Mouse (Mus musculus): ENCODE data around the gene Hps4.

Hps4 gene

DNA sequence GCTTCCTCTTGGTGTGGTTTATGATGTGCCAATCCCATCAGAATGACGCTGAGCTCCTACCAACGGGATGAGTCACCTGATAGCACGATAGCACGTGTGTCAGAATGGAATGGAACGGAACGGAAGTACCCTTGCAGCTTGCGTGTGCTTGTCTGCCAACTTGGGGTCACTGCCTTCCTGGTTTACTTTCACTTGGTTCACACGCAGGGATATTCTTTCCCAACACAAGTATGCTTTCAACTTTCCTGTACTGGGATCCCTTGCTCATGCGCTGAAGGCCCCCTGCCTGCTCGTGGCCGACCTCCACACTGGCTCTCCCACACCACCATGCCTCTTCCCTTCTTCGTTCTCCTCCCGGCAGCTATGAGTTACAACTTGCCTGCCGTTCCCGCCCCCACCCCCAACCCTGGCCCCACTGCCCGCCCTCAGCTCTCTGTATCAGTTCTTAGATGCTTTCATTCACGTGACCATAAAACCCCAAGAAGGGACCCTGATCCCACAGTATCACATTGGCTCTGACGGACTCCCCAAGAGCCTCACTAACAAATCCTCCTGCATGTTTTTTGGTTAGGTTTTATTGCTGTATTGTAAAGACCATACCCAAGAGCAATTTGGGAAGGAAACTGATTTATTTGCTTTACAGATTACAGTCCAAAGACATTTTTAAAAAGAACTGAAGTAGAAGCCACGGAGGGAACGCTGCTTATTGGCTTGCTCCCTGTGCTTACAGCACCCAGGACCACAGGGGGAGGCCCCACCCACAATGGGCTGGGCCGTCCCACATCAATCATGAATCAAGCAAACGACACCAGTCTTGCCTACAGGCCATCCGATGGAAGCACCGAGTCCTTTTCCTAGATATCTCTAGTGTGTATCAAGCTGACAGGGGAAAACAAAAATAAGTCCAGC, 18.0 kb upstream of the Hps4 start:
- peak; percentile 59 for DNase-seq (ENCODE audit: low spot score)

DNA sequence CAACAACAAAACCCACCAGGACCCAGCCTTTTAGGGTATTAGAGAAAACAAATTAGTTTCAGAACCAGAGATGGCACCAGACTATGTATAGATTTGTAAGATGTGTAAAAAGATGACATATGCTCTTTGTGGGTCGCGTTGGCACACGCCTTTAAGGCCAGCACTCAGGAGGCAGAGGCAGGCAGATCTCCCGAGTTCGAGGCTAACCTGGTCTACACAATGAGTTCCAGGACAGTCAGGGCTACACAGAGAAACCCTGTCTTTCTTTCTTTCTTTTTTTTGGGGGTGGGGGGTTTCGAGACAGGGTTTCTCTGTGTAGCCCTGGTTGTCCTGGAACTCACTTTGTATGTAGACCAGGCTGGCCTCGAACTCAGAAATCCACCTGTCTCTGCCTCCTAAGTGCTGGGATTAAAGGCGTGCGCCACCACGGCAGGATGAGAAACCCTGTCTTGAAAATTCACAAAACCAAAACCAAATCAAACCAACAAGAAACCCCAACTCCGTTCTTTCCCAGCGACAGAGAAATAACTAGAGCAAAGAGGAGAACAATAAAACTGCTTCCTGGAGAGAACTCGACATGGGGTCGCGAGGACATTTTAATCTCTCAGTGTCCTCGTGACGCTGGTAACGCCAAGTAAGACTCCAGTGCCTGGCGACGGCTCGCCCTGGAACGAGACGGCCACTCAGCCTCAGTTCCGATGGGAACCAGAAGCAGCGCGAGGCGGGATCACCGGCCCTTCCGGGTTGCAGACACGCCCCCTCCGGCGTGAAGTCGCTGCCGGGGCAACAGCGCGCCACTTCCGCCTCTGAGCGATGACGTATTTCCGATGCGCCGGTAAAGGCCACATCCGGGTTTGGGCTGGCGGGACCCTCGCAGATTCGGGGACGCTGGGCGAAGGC, 17.1 kb upstream of the Hps4 start, which contains the start of gene Tfip11:
Tfip11 (plus strand) TSS at position 813 of the 900 bp plus-strand sequence.
- peak; percentile 96 for DNase-seq (ENCODE audit: low spot score)

DNA sequence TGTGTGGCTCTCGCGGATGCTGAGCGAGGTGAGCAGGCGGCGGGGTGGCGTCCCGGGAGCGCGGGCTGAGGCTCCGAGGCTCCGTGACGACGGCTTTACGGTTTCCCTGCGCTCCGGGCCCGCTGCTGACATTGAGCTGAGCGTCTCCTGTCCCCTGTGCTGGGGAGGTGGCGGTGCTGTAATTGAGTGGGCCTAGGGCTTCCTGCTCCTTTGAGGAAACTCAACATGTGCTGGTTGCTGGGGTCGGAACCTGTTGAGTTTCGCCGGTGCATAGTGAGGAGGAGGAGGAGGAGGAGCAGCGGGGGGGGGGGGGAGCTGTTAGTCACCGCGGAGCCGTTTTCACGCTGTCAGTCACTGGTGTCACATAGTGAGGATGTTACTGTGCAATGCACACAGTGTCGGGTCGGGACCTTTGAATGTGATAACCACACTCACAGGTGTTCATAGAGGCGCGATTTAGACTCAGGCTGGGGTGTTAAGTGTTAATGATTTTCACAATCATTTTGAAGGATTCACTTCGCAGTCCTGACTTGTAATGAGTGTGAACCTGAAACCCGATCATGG, 16.4 kb upstream of the Hps4 start:
- peak; percentile 10 for DNase-seq (ENCODE audit: low spot score)

DNA sequence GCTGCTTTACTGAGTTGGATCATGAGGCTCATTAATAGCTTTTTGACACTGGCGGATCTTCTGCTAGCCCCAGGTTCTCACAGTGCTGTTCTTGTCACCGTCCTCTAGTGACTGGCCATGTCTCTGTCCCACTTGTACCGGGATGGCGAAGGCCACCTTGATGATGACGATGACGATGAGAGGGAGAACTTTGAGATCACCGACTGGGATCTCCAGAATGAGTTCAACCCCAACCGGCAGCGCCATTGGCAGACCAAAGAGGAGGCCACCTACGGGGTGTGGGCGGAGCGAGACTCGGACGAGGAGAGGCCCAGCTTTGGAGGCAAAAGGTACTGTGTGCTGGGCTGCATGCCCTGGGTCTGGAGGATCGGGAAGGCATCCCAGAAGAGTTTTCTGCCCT, 15.0 kb upstream of the Hps4 start:
- DNase-seq (ENCODE audit: low spot score) = no peak

DNA sequence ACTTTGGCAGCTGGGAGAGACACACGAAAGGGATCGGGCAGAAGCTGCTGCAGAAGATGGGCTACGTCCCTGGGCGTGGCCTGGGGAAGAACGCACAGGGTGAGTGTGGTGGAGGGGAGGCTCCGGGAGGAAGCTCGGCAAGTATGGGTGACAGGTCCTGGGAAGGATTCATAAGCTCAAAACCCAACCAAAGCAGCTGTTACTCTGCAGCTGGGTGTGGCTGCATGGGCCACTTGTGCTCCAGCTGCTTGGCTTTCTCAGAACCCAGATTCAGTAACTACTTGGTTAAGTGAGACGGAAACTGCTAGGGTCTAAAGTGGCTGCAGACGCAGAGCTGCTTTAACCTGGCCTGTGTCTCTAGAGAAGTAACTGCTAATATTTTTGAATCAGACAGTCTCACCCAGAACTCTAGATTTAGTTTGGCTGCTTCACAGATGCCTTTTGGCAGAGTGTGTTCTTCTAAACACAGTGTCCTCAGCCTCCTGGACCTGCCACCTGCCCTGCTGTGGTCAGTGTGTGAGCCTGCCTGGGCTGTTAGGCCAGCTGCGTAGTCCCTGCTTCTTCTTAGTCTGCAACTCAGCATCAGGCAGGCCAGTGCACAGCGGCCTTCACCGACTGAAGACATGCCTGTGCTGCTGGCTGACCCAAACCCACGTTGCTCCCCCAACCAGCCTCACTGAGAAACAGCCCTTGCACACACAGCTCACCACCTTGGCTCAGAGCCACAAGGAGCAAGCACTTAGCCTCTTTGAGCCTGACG, 12.9 kb upstream of the Hps4 start:
- DNase-seq (ENCODE audit: low spot score) = no peak

DNA sequence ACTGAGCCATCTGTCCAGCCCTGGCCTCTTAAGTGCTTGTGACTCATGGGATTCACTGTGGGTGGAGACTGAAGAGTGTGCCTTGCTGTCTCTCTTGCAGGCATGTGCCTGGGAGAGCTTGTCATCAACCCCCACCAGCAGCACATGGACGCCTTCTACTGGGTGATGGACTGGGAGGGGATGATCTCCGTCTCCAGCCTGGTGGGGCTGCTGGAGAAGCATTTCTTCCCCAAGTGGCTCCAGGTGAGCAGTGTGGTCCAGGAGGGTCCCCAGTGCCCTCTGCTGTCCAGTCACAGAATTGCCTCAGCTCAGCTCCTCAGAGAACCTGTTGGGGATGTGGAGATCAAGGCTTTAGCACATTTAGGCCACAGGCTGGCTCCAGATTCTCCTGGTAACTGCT, 7.4 kb upstream of the Hps4 start:
- DNase-seq (ENCODE audit: low spot score) = peak; percentile 70

DNA sequence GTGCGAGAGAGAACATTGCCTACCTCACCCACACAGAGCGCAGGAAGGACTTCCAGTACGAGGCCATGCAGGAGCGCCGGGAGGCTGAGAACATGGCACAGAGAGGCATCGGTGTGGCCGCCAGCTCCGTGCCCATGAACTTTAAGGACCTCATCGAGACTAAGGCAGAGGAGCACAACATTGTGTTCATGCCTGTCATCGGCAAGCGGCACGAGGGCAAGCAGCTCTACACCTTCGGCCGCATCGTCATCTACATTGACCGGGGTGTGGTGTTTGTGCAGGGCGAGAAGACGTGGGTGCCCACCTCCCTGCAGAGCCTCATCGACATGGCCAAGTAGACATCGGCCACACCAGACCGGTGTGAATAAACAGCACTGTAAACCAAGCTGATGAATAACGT, 5.9 kb upstream of the Hps4 start:
- DNase-seq (ENCODE audit: low spot score) = no peak

DNA sequence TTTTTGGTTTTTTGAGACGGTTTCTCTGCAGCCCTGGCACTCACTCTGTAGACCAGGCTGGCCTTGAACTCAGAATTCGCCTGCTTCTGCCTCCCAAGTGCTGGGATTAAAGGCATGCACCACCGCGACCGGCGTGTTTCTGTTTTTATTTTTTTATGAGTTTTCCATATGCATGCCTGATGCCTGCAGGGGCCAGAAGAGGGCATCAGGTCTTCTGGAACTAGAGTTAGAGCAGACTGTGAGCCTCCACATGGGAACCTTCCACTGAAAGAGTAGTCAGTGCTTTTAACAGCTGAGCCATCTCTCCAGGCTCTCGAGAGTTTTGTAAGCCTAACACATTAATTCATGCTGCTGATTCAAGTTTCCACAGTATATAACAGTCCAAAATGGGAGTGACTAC, 3.7 kb upstream of the Hps4 start:
- no peak for DNase-seq (ENCODE audit: low spot score)

DNA sequence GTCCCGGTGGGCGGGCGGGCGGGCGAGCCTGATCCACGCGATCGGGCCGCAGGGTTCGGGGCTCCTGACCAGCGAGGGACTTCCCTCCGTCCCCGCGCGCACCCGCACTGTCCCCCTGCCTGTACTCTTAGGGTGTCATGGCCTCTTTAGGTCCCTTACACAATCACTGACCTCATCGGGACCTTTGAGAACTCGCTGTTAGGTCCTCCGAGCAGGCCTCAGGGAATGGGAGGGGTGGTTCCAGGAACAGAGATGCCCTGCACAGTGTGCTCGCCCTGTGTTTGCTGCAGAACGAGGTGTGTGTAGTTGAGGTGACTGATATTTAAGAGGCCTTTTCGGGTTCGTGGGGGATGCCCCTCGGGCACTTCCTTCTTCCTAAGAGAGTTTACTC, 317 bp downstream of the Hps4 start:
- DNase-seq (ENCODE audit: low spot score) = peak; percentile 59

DNA sequence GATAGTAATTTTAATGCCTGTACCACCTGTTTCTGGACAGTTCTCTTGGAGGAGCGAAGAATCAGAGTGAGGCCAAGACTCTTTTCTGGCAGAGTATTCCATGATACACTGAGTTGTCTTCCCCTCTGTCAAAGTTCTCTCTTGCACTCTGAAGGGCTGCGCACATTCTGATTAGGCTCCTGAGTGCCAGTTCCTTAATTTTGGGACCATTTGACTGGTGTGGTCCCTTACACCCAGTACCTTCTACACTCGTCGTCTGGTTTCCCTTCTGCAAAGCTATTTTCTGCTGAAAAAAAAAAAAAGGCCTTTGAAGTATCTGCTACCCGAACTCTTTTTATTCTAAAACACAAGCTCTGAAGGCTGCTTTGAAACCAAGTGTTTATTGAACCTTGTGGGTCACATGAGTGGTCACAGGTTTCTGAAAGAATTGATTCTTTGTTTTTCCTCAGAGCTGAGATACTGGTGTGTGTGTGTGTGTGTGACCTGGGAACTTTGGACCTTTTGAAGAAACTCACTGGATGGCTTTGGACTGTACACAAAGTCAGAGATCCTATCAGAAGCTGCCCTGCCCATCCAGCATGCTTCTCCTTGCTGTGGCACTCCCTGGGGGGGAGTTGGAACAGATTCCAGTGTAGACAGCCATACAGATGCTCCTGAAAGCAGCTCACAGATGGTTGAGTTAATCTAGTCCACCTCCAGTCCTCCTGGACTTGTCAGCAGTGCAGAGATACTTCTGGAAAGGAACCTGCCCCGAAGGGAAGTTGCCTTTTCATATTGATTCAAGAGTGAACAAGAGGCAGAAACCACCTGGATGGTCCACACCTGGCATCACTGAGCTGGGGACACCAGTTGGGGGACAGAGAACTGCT, 1.4 kb downstream of the Hps4 start:
- DNase-seq (ENCODE audit: low spot score) = no peak

DNA sequence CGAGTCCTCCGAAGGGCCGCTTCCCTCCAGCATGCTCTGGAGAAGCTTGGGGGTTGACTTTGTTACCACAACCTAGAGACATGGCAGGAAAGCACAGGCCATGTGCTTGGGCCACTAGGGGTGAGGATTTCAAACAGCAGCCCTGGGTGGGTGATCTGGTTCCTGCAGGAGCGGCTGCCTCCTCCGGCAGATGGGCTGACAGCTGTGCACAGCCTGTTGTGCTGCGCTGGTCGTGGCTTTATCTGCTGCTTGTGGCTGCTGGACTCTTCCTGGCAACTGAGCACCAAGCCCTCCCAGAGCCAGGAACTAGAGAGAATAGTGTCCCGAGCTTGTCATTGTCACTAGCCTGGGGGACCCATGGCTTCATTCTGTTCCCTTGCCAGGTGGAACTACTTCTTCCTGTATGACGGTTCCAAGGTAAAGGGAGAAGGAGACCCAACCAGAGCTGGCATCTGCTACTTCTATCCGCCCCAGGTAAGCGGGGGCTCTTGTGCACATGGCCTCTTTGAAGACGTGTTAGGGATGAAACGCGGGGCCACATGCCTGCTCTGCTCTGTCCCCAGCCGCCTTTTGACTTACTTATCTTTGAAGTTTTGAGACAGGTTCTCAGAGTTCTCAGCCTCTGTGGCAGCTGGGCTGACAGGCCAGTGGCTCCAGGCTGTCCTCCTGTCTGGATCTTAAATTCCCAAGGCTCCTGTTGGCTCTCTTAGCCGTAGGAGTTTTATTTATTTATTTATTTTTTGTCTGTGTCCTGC, 3.5 kb downstream of the Hps4 start:
- DNase-seq (ENCODE audit: low spot score) = no peak

DNA sequence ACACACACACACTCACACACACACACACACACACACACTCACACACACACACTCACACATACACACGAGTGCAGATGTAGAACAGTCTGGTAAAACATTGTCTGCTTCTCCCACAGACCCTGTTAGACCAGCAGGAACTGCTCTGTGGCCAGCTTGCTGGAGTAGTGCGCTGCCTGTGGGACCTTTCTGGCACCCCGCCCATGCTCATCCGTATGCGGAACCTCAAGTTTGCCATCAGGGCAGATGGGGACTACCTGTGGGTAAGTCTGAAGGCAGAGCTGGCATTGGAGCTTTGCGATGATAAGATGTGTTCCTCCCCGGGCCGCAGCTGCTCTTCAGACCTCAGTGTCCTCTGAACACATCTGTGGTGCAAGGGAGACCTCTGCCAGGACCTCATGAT, 6.3 kb downstream of the Hps4 start:
- DNase-seq (ENCODE audit: low spot score) = no peak

DNA sequence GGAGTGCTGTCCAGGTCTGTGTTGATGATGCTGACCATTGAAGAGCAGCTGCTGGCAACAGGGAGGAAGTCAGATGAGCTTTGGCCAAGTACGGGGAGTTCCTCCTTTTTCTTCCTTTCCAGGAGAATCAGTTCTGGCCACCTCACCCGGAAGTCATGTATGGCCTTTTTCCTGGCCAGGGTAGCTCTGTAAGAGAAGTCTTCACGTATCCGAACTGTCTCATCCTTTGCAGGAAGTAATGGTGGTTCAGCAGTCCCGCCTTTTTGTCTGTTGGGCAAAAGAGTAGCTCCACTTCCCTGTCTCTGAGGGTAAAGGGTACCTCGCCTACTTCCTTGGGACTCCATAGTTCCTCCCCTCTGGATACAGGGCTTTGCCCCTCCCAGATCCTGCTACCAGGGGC, 12.6 kb downstream of the Hps4 start:
- no peak for DNase-seq (ENCODE audit: low spot score)

DNA sequence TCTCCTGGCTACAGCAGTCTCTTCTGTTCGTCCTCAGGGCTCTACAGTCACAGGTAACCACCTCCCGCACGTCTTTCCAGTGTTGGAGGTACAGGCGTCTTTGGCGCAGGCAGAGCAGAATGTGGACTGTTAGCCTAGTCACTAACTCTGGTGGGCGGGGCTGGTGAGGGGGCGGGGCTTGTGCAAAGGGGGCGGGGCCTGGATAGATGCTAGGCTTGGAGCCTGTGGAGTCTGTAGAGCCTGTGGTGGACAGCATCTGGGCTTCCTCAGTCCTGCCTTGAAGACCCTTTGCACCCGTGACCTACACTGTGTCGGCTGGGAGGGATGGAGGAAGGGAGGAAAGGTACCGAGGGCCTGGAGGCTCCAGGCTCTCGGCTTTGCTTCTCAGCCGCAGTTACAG, 13.0 kb downstream of the Hps4 start, which contains the start of gene Gm6583:
Gm6583 (minus strand) TSS at position 124 of the 400 bp plus-strand sequence.
- no peak for DNase-seq (ENCODE audit: low spot score)

DNA sequence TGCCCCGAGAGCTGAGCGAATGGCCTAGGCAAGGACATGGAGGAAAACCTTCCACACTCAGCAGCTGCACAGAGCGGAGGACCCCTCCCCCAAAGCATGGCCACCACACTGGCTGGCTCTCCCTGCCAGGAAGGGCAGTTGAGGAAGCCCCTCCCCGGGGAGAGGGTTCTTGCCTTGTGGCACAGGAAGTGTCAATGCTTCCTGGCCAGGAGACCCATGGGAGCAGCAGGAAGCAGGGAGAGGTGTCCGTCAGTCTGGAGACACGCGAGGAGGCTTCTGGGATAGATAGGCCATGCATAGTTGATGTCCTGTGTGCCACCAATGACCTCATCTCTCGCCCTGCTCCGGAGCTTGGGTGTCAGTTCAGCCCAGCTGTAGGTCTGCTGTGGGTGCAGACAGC, 13.4 kb downstream of the Hps4 start:
- no peak for DNase-seq (ENCODE audit: low spot score)

DNA sequence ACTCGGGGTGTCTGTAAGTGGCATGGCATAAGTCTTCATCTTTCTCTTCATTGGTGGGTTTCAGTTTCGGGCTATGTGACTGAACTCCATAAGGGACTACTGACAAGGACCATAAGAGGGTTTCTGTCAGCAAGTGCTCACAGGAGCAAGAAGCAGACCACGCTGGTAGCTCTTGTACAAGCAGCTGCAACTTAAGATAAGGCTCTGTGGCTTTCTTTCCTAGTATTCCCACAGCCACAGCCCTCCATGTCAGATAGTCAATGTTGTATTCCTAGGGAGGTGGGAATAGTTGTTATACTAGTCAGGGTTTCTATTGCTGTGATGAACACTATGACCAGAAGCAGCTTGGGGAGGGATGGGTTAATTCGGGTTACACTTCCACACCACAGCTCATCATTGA, 16.6 kb downstream of the Hps4 start:
- no peak for DNase-seq (ENCODE audit: low spot score)

DNA sequence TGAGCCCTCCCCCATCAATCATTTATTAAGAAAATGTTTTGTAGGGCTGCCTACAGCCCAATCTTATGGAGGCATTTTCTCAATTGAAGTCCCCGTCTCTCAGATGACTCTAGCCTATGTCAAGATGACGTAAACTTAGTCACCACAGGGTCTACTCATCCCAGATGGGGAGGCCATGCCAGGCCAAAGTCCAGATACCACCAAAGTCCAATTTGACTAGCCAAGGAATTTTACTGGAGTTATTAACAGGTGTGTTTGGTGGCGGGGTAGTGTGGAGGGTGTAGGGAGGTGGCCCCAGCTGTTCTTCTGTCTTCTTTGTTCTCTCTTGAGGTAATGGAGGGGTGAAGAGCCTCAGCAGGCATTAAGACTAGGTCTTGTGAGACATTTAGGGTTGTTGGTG, 17.2 kb downstream of the Hps4 start:
- DNase-seq (ENCODE audit: low spot score) = no peak

DNA sequence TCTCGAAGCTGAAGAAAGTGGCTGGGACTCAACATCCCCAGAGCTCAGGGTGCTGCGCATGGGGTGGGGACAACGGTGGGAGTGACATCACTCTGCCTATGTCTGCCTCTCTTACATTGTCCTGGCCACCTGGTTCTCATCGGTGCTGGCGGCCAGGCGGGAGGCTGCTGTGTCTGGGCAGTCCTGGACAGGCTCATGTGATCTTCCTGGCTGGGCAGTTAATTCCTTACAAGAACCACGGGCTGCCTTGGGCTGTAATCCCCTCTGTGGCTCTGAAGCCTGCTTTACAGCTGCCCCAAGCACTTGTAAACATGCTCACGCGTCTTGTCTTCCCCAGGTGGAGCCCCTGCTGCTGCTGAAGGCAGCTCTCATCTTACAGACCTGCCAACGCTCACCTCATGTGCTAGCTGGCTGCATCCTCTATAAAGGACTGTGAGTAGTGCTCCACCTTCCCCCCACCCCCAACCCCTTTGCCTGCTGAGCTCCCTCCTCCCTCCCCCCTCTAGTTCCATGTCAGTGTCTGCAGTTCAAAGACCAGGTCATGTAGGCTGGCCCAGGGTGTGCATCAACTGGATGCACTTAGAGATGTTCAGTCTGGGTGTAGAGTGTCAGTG, 21.4 kb downstream of the Hps4 start:
- no peak for DNase-seq (ENCODE audit: low spot score)

DNA sequence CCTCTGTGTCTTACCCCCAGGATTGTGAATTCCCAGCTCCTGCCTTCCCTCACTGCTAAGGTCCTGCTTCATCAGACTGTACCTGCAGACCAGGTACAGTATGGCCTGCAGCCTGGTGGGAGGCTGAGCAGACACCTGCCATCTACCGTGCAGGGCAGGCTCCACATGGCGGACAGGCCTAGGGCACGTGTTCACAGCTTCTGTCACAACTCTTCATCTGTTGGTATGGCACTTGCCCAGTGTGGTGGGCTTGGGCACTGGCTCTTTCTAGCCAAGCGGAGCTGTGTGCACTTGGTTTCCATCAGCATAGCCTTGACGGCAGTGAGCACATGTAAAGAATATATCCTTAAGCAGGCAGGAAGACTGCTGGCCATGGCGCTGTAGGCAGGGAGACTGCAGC, 24.0 kb downstream of the Hps4 start:
- no peak for DNase-seq (ENCODE audit: low spot score)

DNA sequence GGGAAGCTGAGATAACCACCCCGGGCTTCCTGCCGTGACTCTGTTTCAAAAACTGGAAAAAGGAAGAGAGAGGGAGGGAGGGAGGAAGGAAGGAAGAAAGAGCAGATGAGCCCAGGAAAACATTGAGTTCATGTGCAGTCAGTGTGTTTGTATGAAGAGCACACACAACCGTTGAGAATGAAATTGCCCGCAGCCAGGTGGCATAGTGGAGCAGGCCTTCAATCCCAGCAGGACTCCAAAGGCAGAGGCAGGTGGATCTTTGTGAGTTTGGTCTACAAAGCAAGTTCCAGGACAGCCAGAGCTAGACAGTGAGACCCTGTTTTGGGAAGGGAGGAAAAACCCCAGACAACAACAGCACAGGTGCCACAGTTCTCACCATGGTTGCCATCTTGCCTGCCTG, 24.5 kb downstream of the Hps4 start:
- no peak for DNase-seq (ENCODE audit: low spot score)

Data from embryo, embryonic 10.5 days (tissue).